Mouse (Mus musculus): ENCODE results near the gene Neu3.

Neu3 gene

GRCm38 (mm10) chr7:99828083-99828570 is at the start of gene Neu3:
Gene Neu3 (minus strand): TSS chr7:99828417.
- DNase-seq, result peak; percentile 89 to 90

- DNase-seq, result peak; percentile 68 to 72
These were observed 48.1 kb upstream of the Neu3 start for GRCm38 (mm10) chr7:99876345-99876744.

GRCm38 (mm10) chr7:99875891-99876290 is 47.7 kb upstream of the Neu3 start:
- no peak for DNase-seq

- DNase-seq, result no peak
These were observed 45.7 kb upstream of the Neu3 start for GRCm38 (mm10) chr7:99873965-99874364.

- no peak for DNase-seq
These were observed 41.1 kb upstream of the Neu3 start for GRCm38 (mm10) chr7:99869296-99869695.

GRCm38 (mm10) chr7:99865219-99865618 is 37.0 kb upstream of the Neu3 start:
- no peak for DNase-seq

GRCm38 (mm10) chr7:99864241-99865028 is 36.2 kb upstream of the Neu3 start:
- DNase-seq, result no peak

GRCm38 (mm10) chr7:99863362-99863761 is 35.1 kb upstream of the Neu3 start, which contains the start of gene Spcs2:
Gene Spcs2 (minus strand): TSS chr7:99863462.
- DNase-seq, result no peak

- DNase-seq, result peak; percentile 97
These were observed 30.8 kb upstream of the Neu3 start, which contains the start of gene Xrra1 for GRCm38 (mm10) chr7:99858813-99859585. Gene Xrra1 (plus strand): TSS chr7:99859116.

GRCm38 (mm10) chr7:99858175-99858812 is 30.1 kb upstream of the Neu3 start:
- DNase-seq, result no peak

- peak; percentile 31 to 65 for DNase-seq
These were observed 28.1 kb upstream of the Neu3 start for GRCm38 (mm10) chr7:99856266-99856861.

- no peak for DNase-seq
These were observed 26.1 kb upstream of the Neu3 start for GRCm38 (mm10) chr7:99854311-99854710.

- no peak for DNase-seq
These were observed 25.1 kb upstream of the Neu3 start for GRCm38 (mm10) chr7:99853350-99853749.

GRCm38 (mm10) chr7:99851618-99852017 is 23.4 kb upstream of the Neu3 start:
- DNase-seq, result no peak

- no peak for DNase-seq
These were observed 22.9 kb upstream of the Neu3 start for GRCm38 (mm10) chr7:99851121-99851520.

- no peak for DNase-seq
These were observed 22.3 kb upstream of the Neu3 start for GRCm38 (mm10) chr7:99850534-99850933.

- no peak for DNase-seq
These were observed 17.5 kb upstream of the Neu3 start for GRCm38 (mm10) chr7:99845533-99846236.

- DNase-seq, result no peak
These were observed 10.0 kb upstream of the Neu3 start for GRCm38 (mm10) chr7:99838241-99838640.

GRCm38 (mm10) chr7:99837358-99838071 is 9.3 kb upstream of the Neu3 start:
- DNase-seq, result no peak

- no peak for DNase-seq
These were observed 8.6 kb upstream of the Neu3 start for GRCm38 (mm10) chr7:99836781-99837180.

GRCm38 (mm10) chr7:99834314-99834853 is 6.2 kb upstream of the Neu3 start:
- DNase-seq, result no peak
